Mouse (Mus musculus) midbrain, embryonic 15.5 days (tissue): Measurements from ENCODE around the gene Gm49384. TPM values are rescaled to one million over a fixed set of nuclear protein-coding genes. Genes with fewer than 3 reads are reported as not detected.

Experiments
- ATAC-seq: fragments of 200-750 bp; cut with Nextera tagmentation; replicated peaks from 2 replicates; pipeline ENCODE4 v1.8.0; 2017; ENCODE audit warnings: moderate TSS enrichment
- H3K27ac ChIP-seq: fragments of 300-500 bp; sonication (generic); 2 replicates; pipeline ENCODE4 v1.5.1; 2015; ENCODE audit warnings: mild to moderate bottlenecking, inconsistent platforms
- H3K27me3 ChIP-seq: fragments of 300-500 bp; sonication (generic); replicated peaks from 2 replicates; pipeline ENCODE4 v1.6.1; 2015; ENCODE audit warnings: inconsistent platforms
- H3K36me3 ChIP-seq: fragments of 300-500 bp; sonication (generic); replicated peaks from 2 replicates; pipeline ENCODE4 v1.6.1; 2015; ENCODE audit warnings: inconsistent platforms
- H3K4me1 ChIP-seq: fragments of 300-500 bp; sonication (generic); 2 replicates; pipeline ENCODE4 v1.6.1; 2015; ENCODE audit warnings: inconsistent platforms
- H3K4me2 ChIP-seq: fragments of 300-500 bp; sonication (generic); 2 replicates; pipeline ENCODE4 v1.6.1; 2015; ENCODE audit warnings: inconsistent platforms, mild to moderate bottlenecking, moderate library complexity
- H3K4me3 ChIP-seq: fragments of 300-500 bp; sonication (generic); 2 replicates; pipeline ENCODE4 v1.5.1; 2015; ENCODE audit warnings: mild to moderate bottlenecking, inconsistent platforms
- H3K9ac ChIP-seq: fragments of 300-500 bp; sonication (generic); 2 replicates; pipeline ENCODE4 v1.6.1; 2015; ENCODE audit warnings: mild to moderate bottlenecking, inconsistent platforms
- H3K9me3 ChIP-seq: fragments of 300-500 bp; sonication (generic); 2 replicates; pipeline ENCODE4 v1.6.1; 2016; ENCODE audit warnings: inconsistent platforms
- WGBS: fragments of 180-500 bp; shearing (Covaris S2); methylation state at CpG from one replicate; pipeline ENCODE4 v1.1.7; 2015; ENCODE audit warnings: mixed read lengths; 5-methylcytosine and 5-hydroxymethylcytosine counted together
- polyA plus RNA-seq: library from polyadenylated mRNA; unstranded; fragments of >200 nt; fragmentation: Nextera tagmentation; extraction: Ambion mirVana; gene quantifications from 2 replicates; pipeline ENCODE4 v1.2.1, GENCODE M21; 2015

Gene Gm49384
- polyA plus RNA-seq, 1 experiment from 2014 or later = 9.0 TPM

GRCm38 (mm10) chr12:69197378-69198163, 6.5 kb downstream of the Gm49384 start:
- H3K27me3 ChIP-seq = no peaks in the 10 kb centered on the region
- no peaks in the 10 kb centered on the region for H3K36me3 ChIP-seq
- peak overlapping the region; percentile 89 for H3K4me3 ChIP-seq
- peak overlapping the region; percentile 76 for H3K9ac ChIP-seq
- ATAC-seq = peak; percentile 85
- peak overlapping the region; percentile 96 for H3K4me2 ChIP-seq
- peak overlapping the region; percentile 94 for H3K27ac ChIP-seq
- WGBS = under 1% methylated on average over 84 of the region's 94 CpGs
- H3K4me1 ChIP-seq = peaks cover 33% of the 10 kb centered on the region
- no peaks in the 10 kb centered on the region for H3K9me3 ChIP-seq

GRCm38 (mm10) chr12:69196444-69197377, 7.4 kb downstream of the Gm49384 start, which contains the start of gene Gm49383:
TSS of gene Gm49383 (minus strand) at chr12:69197104.
- Histone ChIP-seq H3K36me3 (no peaks in the 10 kb centered on the region), H3K4me2 (peak within 1 kb of the TSS; percentile 96), H3K4me3 (peak within 1 kb of the TSS; percentile 89), H3K27ac (peak within 1 kb of the TSS; percentile 94), H3K9me3 (no peaks in the 10 kb centered on the region), H3K27me3 (no peaks in the 10 kb centered on the region), H3K9ac (peak within 1 kb of the TSS; percentile 76), H3K4me1 (peaks cover 33% of the 10 kb centered on the region)
- peak; percentile 87 for ATAC-seq
- WGBS = under 1% methylated on average over 75 of the region's 75 CpGs

DNA sequence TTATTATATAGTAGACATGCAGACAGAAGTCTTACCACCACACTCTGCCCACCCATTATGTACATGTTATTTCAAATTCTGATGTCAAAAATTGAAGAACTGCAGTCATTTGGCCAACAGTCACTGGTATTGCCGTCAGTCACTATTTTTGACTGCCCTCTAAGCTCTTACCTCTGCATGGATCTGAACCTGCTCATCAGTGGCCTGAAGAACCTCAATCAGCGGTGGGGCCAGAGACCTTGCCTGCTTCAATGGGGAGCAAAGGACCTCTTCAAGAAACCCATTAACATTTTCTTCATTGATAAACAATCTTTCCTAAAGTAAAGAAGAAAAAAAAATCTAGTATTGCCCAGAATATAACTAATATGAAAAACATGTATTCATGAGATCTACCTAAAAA, 11.4 kb downstream of the Gm49384 start:
- Histone ChIP-seq H3K36me3 (0 out of 2 replicates have a peak, but pooled peaks cover 3% of the 10 kb centered on the region), H3K27ac (no peak overlapping the region), H3K9me3 (no peaks in the 10 kb centered on the region), H3K27me3 (no peaks in the 10 kb centered on the region), H3K9ac (no peak overlapping the region), H3K4me2 (no peak overlapping the region), H3K4me1 (peaks cover 16% of the 10 kb centered on the region), H3K4me3 (no peak overlapping the region)
- ATAC-seq = no peak
- WGBS = 90% methylated on average over 2 of the region's 2 CpGs

GRCm38 (mm10) chr12:69191396-69191795, 12.7 kb downstream of the Gm49384 start:
- Histone ChIP-seq H3K27ac (no peak overlapping the region), H3K4me1 (peaks cover 24% of the 10 kb centered on the region), H3K9me3 (no peaks in the 10 kb centered on the region), H3K4me2 (no peak overlapping the region), H3K9ac (no peak overlapping the region), H3K27me3 (no peaks in the 10 kb centered on the region), H3K4me3 (no peak overlapping the region), H3K36me3 (0 out of 2 replicates have a peak, but pooled peaks cover 3% of the 10 kb centered on the region)
- no peak for ATAC-seq
- 90% methylated on average over 5 of the region's 5 CpGs for WGBS

- 98% methylated on average over 1 of the region's 1 CpGs for WGBS
- peaks cover 19% of the 10 kb centered on the region for H3K4me1 ChIP-seq
- H3K36me3 ChIP-seq = 0 out of 2 replicates have a peak, but pooled peaks cover 3% of the 10 kb centered on the region
- no peak overlapping the region for H3K9ac ChIP-seq
- peak; percentile 56; the same call in 1 of the 2 replicates for ATAC-seq
- no peaks in the 10 kb centered on the region for H3K9me3 ChIP-seq
- H3K4me3 ChIP-seq = no peak overlapping the region
- H3K27ac ChIP-seq = no peak overlapping the region
- no peaks in the 10 kb centered on the region for H3K27me3 ChIP-seq
- H3K4me2 ChIP-seq = no peak overlapping the region
Observed at GRCm38 (mm10) chr12:69190522-69190921, 13.5 kb downstream of the Gm49384 start.

DNA sequence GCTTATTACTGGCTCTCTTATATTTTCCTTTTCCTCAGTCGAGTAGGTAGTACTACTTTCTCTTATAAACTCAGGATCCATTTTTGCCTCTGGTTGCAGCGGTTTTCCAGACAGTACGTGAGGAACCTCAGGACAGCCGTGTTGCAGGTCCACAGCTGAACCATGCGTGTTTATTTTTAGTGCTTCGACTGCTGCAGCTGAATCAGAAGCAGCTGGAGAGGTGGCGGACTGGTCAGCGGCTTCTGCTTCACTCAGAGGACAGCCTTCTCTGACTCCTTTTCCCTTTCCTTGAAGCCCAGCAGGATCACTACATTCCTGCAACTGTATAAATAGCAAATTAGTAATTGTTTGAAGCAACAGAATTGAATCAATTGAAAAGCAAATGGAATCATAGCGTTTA, 14.0 kb downstream of the Gm49384 start:
- Histone ChIP-seq H3K27ac (no peak overlapping the region), H3K9ac (no peak overlapping the region), H3K4me3 (no peak overlapping the region), H3K9me3 (no peaks in the 10 kb centered on the region), H3K36me3 (0 out of 2 replicates have a peak, but pooled peaks cover 3% of the 10 kb centered on the region), H3K4me1 (peaks cover 20% of the 10 kb centered on the region), H3K4me2 (no peak overlapping the region), H3K27me3 (no peaks in the 10 kb centered on the region)
- 93% methylated on average over 9 of the region's 9 CpGs for WGBS
- ATAC-seq = no peak

GRCm38 (mm10) chr12:69186811-69187471, 17.1 kb downstream of the Gm49384 start:
- WGBS = 71% methylated on average over 5 of the region's 5 CpGs
- Histone ChIP-seq H3K9me3 (no peaks in the 10 kb centered on the region), H3K4me1 (peaks cover 28% of the 10 kb centered on the region), H3K27ac (no peak overlapping the region), H3K27me3 (no peaks in the 10 kb centered on the region), H3K4me3 (no peak overlapping the region), H3K9ac (no peak overlapping the region), H3K4me2 (peak overlapping the region; percentile 6; the same call in 1 of the 2 replicates), H3K36me3 (0 out of 2 replicates have a peak, but pooled peaks cover 3% of the 10 kb centered on the region)
- ATAC-seq = no peak

- no peak for ATAC-seq
- 70% methylated on average over 7 of the region's 7 CpGs for WGBS
- H3K27ac ChIP-seq = no peak overlapping the region
Observed at GRCm38 (mm10) chr12:69185371-69185770, 18.7 kb downstream of the Gm49384 start.

GRCm38 (mm10) chr12:69184342-69185295, 19.4 kb downstream of the Gm49384 start:
- peaks cover 28% of the 10 kb centered on the region for H3K4me1 ChIP-seq
- no peaks in the 10 kb centered on the region for H3K36me3 ChIP-seq
- no peaks in the 10 kb centered on the region for H3K27me3 ChIP-seq
- 2% methylated on average over 84 of the region's 86 CpGs for WGBS
- peak overlapping the region; percentile 77 for H3K9ac ChIP-seq
- H3K4me2 ChIP-seq = peak overlapping the region; percentile 75
- H3K27ac ChIP-seq = peak overlapping the region; percentile 95
- peak; percentile 76 for ATAC-seq
- H3K9me3 ChIP-seq = no peaks in the 10 kb centered on the region
- H3K4me3 ChIP-seq = peak overlapping the region; percentile 87

More at GRCm38 (mm10) chr12:69185371-69185770, 18.7 kb downstream of the Gm49384 start:
- H3K9me3 ChIP-seq = no peaks in the 10 kb centered on the region
- peak overlapping the region; percentile 87 for H3K4me3 ChIP-seq
- H3K4me2 ChIP-seq = peak overlapping the region; percentile 75
- H3K36me3 ChIP-seq = 0 out of 2 replicates have a peak, but pooled peaks cover 3% of the 10 kb centered on the region
- H3K9ac ChIP-seq = no peak overlapping the region; the same call in 1 of the 2 replicates
- peaks cover 28% of the 10 kb centered on the region for H3K4me1 ChIP-seq
- H3K27me3 ChIP-seq = no peaks in the 10 kb centered on the region

DNA sequence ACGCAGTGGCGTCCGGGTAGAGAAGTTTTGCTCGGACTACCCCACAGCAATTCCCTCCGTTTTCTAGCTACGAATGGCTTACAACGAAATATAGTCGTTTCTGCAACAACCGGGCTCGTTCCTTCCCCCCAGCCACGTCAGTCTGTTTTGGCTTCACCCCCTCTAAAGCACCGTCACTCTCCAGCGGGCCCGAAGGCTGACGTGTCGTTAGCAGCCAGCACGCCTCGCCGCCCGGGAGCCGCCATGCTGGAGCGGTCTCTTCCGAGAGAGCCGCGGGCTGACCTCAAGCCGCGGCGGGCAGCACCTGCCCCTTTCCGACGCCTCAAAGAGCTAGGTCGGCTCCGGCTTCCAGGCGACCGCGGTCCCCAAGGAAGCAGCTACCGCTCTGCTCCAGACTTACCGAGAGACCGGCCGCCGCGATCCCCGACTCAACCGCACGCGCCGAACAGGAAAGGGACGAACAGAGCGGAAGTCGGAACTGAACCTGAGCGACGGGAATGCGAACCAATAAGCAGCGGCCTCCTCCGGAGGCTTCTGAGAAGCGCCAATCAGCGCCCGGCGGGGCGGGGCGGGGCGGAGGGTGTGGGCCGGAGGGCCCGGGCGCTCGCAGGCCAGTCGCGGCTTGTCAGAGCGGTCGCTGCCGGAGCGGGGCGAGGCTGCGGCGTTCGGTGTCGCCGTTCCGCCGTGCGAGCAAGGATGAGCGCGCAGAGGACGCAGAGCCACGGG, 20.3 kb downstream of the Gm49384 start, which contains the start of the genes Rpl36al and Mgat2:
Rpl36al (minus strand) TSS at position 501 of the 726 bp plus-strand sequence.
Mgat2 (plus strand) TSS at position 575 of the 726 bp plus-strand sequence.
- WGBS = under 1% methylated on average over 84 of the region's 84 CpGs
- H3K27me3 ChIP-seq = no peaks in the 10 kb centered on the region
- ATAC-seq = peak; percentile 99

More for the DNA sequence above, 20.3 kb downstream of the Gm49384 start, which contains the start of the genes Rpl36al and Mgat2:
- H3K4me2 ChIP-seq = peak within 1 kb of the TSS; percentile 86
- peak within 1 kb of the TSS; percentile 95 for H3K27ac ChIP-seq
- peaks cover 28% of the 10 kb centered on the region for H3K4me1 ChIP-seq
- peak within 1 kb of the TSS; percentile 87 for H3K4me3 ChIP-seq
- H3K9me3 ChIP-seq = no peaks in the 10 kb centered on the region
- H3K9ac ChIP-seq = peak within 1 kb of the TSS; percentile 80
- no peaks in the 10 kb centered on the region for H3K36me3 ChIP-seq
